Mouse (Mus musculus) bone marrow macrophage, adult 2 months (primary cell): ENCODE results near the gene Gm17087.

ENCODE experiments used
- CTCF ChIP-seq: IDR thresholded peaks from 2 replicates; pipeline ENCODE4 v1.5.1; 2012; ENCODE audit warnings: low read depth, mild to moderate bottlenecking, low read length, moderate library complexity
- POLR2A ChIP-seq: IDR thresholded peaks from 2 replicates; pipeline ENCODE4 v1.6.1; 2012; ENCODE audit warnings: mild to moderate bottlenecking, low read depth, low read length, borderline replicate concordance

DNA sequence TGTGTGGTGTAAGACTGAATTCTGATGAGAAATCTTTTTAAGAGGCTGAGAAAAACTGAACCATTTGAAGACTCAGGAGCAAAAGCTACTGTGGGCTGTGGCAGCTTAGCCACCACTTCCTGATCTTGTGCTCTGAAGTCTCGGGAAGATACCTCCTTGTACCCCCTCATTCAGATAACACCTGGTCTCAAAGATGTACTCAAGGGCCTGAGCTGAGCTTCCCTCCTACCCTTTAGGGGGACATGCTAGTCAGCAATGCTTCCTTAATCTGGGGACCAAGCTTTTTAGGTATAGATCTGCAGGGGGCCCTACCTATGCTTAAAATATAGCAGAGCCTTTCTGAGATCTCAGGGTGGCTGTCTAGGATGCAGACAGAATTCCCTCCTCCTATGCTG, 3.9 kb downstream of the Gm17087 start:
- TF ChIP-seq POLR2A (no peak), CTCF (no peak)
